Mouse (Mus musculus) heart, embryonic 15.5 days (tissue): ENCODE results near the gene Rnase2b. TPM values are rescaled to one million over a fixed set of nuclear protein-coding genes. Genes with fewer than 3 reads are reported as not detected.

Source experiments
- ATAC-seq: fragments of 200-750 bp; cut with Nextera tagmentation; replicated peaks from 2 replicates; pipeline ENCODE4 v1.8.0; 2017; ENCODE audit warnings: low read depth, moderate TSS enrichment; ENCODE audit not compliant: insufficient number of reproducible peaks, insufficient read depth, low FRiP score
- H3K27ac ChIP-seq: fragments of 300-500 bp; sonication (generic); 2 replicates; pipeline ENCODE4 v1.5.1; 2015; ENCODE audit warnings: mild to moderate bottlenecking, inconsistent platforms
- H3K27me3 ChIP-seq: fragments of 300-500 bp; sonication (generic); 2 replicates; pipeline ENCODE4 v1.6.1; 2015; ENCODE audit warnings: inconsistent platforms
- H3K36me3 ChIP-seq: fragments of 300-500 bp; sonication (generic); 2 replicates; pipeline ENCODE4 v1.6.1; 2015; ENCODE audit warnings: mild to moderate bottlenecking, inconsistent platforms
- H3K4me1 ChIP-seq: fragments of 300-500 bp; sonication (generic); replicated peaks from 2 replicates; pipeline ENCODE4 v1.6.1; 2015; ENCODE audit warnings: inconsistent platforms
- H3K4me2 ChIP-seq: fragments of 300-500 bp; sonication (generic); 2 replicates; pipeline ENCODE4 v1.6.1; 2015; ENCODE audit warnings: inconsistent platforms, mild to moderate bottlenecking, moderate library complexity
- H3K4me3 ChIP-seq: fragments of 300-500 bp; sonication (generic); 2 replicates; pipeline ENCODE4 v1.5.1; 2015; ENCODE audit warnings: mild to moderate bottlenecking, inconsistent platforms
- H3K9ac ChIP-seq: fragments of 300-500 bp; sonication (generic); 2 replicates; pipeline ENCODE4 v1.6.1; 2015; ENCODE audit warnings: mild to moderate bottlenecking, inconsistent platforms
- H3K9me3 ChIP-seq: fragments of 300-500 bp; sonication (generic); replicated peaks from 2 replicates; pipeline ENCODE4 v1.6.1; 2016; ENCODE audit warnings: inconsistent platforms
- WGBS: fragments of 180-500 bp; shearing (Covaris S2); methylation state at CpG from one replicate; pipeline ENCODE4 v1.1.7; 2015; ENCODE audit warnings: mixed read lengths; 5-methylcytosine and 5-hydroxymethylcytosine counted together
- polyA plus RNA-seq: library from polyadenylated mRNA; unstranded; fragments of >200 nt; fragmentation: Nextera tagmentation; extraction: Ambion mirVana; gene quantifications from 2 replicates; pipeline ENCODE4 v1.2.1, GENCODE M21; 2015

Gene Rnase2b
- polyA plus RNA-seq, 1 experiment from 2014 or later: not detected

DNA sequence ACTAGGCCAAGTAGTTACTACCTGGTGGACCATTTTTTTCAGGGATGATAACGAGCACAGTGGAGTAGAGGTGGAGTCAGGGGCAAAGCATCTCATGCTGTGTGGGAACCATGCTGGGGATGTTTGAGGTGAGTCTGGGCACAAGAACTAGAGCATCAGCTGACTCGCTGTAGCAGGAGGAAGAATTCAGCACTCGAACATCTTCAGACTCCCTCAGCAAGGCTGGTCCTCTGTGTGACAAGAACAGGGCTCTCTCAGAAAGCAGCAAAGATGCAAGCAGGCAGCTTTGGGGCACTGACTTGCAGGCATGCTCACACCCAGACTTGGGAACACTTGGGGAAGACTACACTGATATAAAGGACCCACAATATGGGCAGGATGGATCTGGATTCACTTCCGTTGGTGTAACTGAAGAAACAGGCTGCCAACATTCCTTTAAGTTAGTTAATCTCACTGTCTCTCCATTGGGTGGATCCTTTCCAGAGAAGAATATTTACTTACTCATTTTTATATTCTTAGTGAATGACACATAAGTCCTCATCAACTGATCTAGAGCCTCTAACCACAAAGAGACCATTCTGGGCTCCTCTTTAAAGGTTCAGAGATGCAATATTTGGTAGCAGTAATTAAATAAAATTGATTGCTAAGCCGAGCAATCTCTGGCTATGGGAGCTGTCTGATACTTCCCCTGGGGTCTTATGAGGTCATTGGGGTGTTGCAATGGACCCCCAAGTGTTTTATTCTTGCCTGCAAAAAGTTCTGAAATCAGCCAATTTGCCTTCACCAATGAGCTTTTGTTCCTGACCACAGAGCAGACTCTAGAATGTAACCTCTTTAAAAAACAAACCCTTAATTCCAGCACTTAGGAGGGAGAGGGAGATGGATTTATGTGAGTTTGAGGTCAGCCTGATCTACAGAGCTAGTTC is 37.3 kb downstream of the Rnase2b start, which contains the start of gene Ang2:
TSS of gene Ang2 (minus strand) at position 51 of the 926 bp plus-strand sequence.
- Histone ChIP-seq H3K4me2 (no peak within 1 kb of the TSS), H3K4me1 (no peaks in the 10 kb centered on the region), H3K9ac (no peak within 1 kb of the TSS), H3K4me3 (no peak within 1 kb of the TSS), H3K9me3 (no peaks in the 10 kb centered on the region), H3K27me3 (no peaks in the 10 kb centered on the region), H3K36me3 (no peaks in the 10 kb centered on the region), H3K27ac (no peak within 1 kb of the TSS)
- ATAC-seq: no peak
- WGBS: 75% methylated on average over 5 of the region's 5 CpGs

DNA sequence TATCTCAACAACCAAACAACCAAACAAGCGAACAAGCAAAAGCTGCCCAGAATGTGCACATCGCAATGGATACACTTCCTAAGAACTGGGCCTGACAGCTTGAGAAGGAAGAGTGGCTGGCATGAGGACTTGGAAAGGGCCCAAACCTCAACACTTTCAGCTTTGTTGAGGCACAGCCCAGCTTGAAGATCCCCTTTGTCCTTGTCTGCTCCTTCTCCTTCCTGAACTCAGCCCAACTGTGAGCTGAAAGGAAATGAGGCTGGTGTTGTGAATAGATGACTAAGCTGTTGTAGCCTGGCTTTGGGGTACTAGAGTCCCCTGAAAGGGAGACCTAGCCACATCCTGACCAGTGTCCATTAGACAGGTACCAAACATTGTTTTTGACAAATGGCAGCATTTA is 38.0 kb downstream of the Rnase2b start:
- Histone ChIP-seq H3K4me2 (no peak overlapping the region), H3K4me1 (no peaks in the 10 kb centered on the region), H3K9ac (no peak overlapping the region), H3K36me3 (no peaks in the 10 kb centered on the region), H3K27me3 (no peaks in the 10 kb centered on the region), H3K27ac (no peak overlapping the region), H3K4me3 (no peak overlapping the region), H3K9me3 (no peaks in the 10 kb centered on the region)
- 83% methylated on average over 2 of the region's 2 CpGs for WGBS
- no peak for ATAC-seq

DNA sequence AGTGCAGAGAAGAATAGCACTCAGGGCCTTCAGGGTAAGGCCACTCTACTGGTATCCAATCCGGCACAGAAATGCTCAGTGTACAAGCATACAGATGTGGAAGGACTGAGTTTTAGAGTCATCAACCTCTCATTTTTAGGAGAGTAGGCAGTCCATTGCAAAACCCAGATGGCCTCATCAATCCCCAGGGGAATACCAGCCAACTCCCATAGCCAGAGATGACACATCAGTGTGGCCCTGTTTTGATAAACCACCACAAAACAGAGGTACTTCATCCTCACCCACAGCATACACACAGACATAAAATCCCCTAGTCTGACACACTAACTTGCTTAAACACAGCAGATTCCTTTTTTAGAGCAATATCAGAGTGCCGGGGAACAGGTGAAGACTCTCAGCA is 38.4 kb downstream of the Rnase2b start:
- H3K9ac ChIP-seq: no peak overlapping the region
- H3K27me3 ChIP-seq: no peaks in the 10 kb centered on the region
- H3K4me2 ChIP-seq: no peak overlapping the region
- no peaks in the 10 kb centered on the region for H3K9me3 ChIP-seq
- no peaks in the 10 kb centered on the region for H3K4me1 ChIP-seq
- no peak overlapping the region for H3K4me3 ChIP-seq
- WGBS: 87% methylated on average over 2 of the region's 2 CpGs
- H3K36me3 ChIP-seq: no peaks in the 10 kb centered on the region
- H3K27ac ChIP-seq: no peak overlapping the region
- ATAC-seq: no peak

DNA sequence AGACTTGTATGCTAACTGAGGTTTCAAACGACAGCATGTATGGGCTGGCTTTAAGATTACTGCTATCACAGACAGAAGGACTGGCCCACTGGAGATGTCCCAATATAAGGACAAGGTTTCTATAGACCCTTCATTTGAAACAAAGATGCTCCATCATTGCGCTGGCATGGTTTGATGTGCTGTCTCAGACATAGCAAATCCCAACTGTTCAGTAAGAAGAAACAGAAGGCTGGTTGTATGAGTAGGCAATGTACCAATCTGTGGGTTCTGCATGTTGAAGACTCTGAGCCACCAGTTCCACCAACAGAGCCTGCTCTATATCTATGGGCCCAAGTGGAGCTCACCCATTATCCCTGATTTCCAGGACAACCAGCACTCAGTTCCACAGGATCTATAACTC is 41.1 kb downstream of the Rnase2b start, which contains the start of gene Ear14:
TSS of gene Ear14 (plus strand) at position 277 of the 400 bp plus-strand sequence.
- Histone ChIP-seq H3K9ac (no peak within 1 kb of the TSS), H3K4me2 (no peak within 1 kb of the TSS), H3K27ac (no peak within 1 kb of the TSS), H3K36me3 (no peaks in the 10 kb centered on the region), H3K9me3 (no peaks in the 10 kb centered on the region), H3K4me3 (no peak within 1 kb of the TSS), H3K27me3 (no peaks in the 10 kb centered on the region), H3K4me1 (no peaks in the 10 kb centered on the region)
- 81% methylated on average over 2 of the region's 2 CpGs for WGBS
- no peak for ATAC-seq

Other genes with a start within 250 kb of the Rnase2b start
- gene Osgep, start 237.4 kb upstream of the Rnase2b start, polyA plus RNA-seq: 117 and 133 TPM in 2 replicates
- 107 and 120 TPM in 2 replicates for gene Apex1, start 237.3 kb upstream of the Rnase2b start, polyA plus RNA-seq
- 29.8 and 39.6 TPM in 2 replicates for gene Pip4p1, start 231.4 kb upstream of the Rnase2b start, polyA plus RNA-seq
- 29.6 and 37.3 TPM in 2 replicates for gene Pnp, start 231.2 kb upstream of the Rnase2b start, polyA plus RNA-seq
- not detected in 2 replicates for gene Gm49342, start 217.7 kb upstream of the Rnase2b start, polyA plus RNA-seq
- 0.18 and 0.41 TPM in 2 replicates for gene Pnp2, start 206.3 kb upstream of the Rnase2b start, polyA plus RNA-seq
- gene Rnase10, start 154.5 kb upstream of the Rnase2b start, polyA plus RNA-seq: 0.36 and 0.42 TPM in 2 replicates
- gene Rnase9, start 120.4 kb upstream of the Rnase2b start, polyA plus RNA-seq: not detected in 2 replicates
- not detected in 2 replicates for gene Rnase11, start 112.1 kb upstream of the Rnase2b start, polyA plus RNA-seq
- not detected in 2 replicates for gene Rnase12, start 104.6 kb upstream of the Rnase2b start, polyA plus RNA-seq
- not detected in 2 replicates for gene Olfr750, start 87.8 kb upstream of the Rnase2b start, polyA plus RNA-seq
- gene Rnase4, start 71.2 kb upstream of the Rnase2b start, polyA plus RNA-seq: 26.3 and 31.6 TPM in 2 replicates
- 4.1 TPM in 2 replicates for gene Ang, start 71.1 kb upstream of the Rnase2b start, polyA plus RNA-seq
- gene Eddm3b, start 47.8 kb upstream of the Rnase2b start, polyA plus RNA-seq: not detected in 2 replicates
- 0.66 and 1.2 TPM in 2 replicates for gene Rnase6, start 38.4 kb upstream of the Rnase2b start, polyA plus RNA-seq
- gene Rnase1, start 15.5 kb upstream of the Rnase2b start, polyA plus RNA-seq: 0.96 and 1.2 TPM in 2 replicates
- gene Ang2, start 36.9 kb downstream of the Rnase2b start, polyA plus RNA-seq: not detected in 2 replicates
- not detected in 2 replicates for gene Ear14, start 41.1 kb downstream of the Rnase2b start, polyA plus RNA-seq
- not detected in 2 replicates for gene Rnase2a, start 93.9 kb downstream of the Rnase2b start, polyA plus RNA-seq
- gene Gm7247, start 199.5 kb downstream of the Rnase2b start, polyA plus RNA-seq: not detected in 2 replicates
- gene Vmn2r88, start 248.6 kb downstream of the Rnase2b start, polyA plus RNA-seq: not detected in 2 replicates